Mouse (Mus musculus): ENCODE results near the gene Ccdc9b. TPM values are rescaled to one million over a fixed set of nuclear protein-coding genes. Genes with fewer than 3 reads are reported as not detected.

Ccdc9b gene
- polyA plus RNA-seq, 1 experiment from 2014 or later = 0.95 TPM

GRCm38 (mm10) chr2:118802542-118803118, 40.2 kb upstream of the Ccdc9b start:
- no peaks in the 10 kb centered on the region for H3K9me3 ChIP-seq (replicated peaks; ENCODE audit: low read length)
- 72% methylated on average over 4 of the region's 4 CpGs for WGBS
- H3K27ac ChIP-seq = no peak overlapping the region
- no peaks in the 10 kb centered on the region for H3K36me3 ChIP-seq (ENCODE audit: insufficient read depth, low read length)
- no peak for DNase-seq (ENCODE audit: low spot score)
- H3K4me1 ChIP-seq (replicated peaks; ENCODE audit: insufficient read depth, low read length) = no peaks in the 10 kb centered on the region
- no peaks in the 10 kb centered on the region for H3K27me3 ChIP-seq (ENCODE audit: insufficient read depth, low read length)
- no peak overlapping the region for H3K4me2 ChIP-seq (ENCODE audit: low read length)
- no peak overlapping the region for H3K9ac ChIP-seq (ENCODE audit: low read depth, low read length)
- no peak overlapping the region for H3K4me3 ChIP-seq (replicated peaks; ENCODE audit: low read depth, low read length)
- no peak for TF ChIP-seq CTCF (IDR thresholded peaks at IDR 0.05; ENCODE audit: low read depth)
- no peak for ATAC-seq (replicated peaks; ENCODE audit: low FRiP score, low read depth)

DNA sequence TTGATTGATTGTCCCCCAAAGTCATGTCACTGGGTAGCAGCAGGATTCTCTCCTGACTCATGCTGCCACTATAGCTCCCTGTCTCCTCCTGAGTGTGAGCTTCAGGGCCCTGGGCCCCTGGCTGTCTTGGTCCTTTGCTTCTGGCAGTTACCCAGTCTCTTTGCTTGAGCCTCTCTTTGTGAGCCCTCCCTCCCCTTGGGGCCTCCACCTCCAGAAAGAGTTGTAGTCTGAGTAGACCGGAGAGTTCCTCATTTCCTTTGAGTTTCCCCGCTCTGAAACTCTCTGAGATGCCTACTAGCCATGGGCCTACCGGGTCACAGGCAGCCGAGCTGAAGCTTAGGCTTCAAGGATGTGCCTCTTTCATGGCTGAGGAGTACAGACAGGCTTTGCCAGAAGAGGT, 31.2 kb upstream of the Ccdc9b start:
- Histone ChIP-seq H3K27me3 (ENCODE audit: insufficient read depth, low read length) (0 out of 2 replicates have a peak, but pooled peaks cover 3% of the 10 kb centered on the region), H3K27ac (no peak overlapping the region), H3K4me2 (ENCODE audit: low read length) (no peak overlapping the region), H3K9me3 (replicated peaks; ENCODE audit: low read length) (no peaks in the 10 kb centered on the region), H3K36me3 (ENCODE audit: insufficient read depth, low read length) (no peaks in the 10 kb centered on the region), H3K4me3 (replicated peaks; ENCODE audit: low read depth, low read length) (no peak overlapping the region), H3K9ac (ENCODE audit: low read depth, low read length) (no peak overlapping the region), H3K4me1 (replicated peaks; ENCODE audit: insufficient read depth, low read length) (no peaks in the 10 kb centered on the region)
- no peak for TF ChIP-seq CTCF (IDR thresholded peaks at IDR 0.05; ENCODE audit: low read depth)
- no peak for ATAC-seq (replicated peaks; ENCODE audit: low FRiP score, low read depth)
- WGBS = 80% methylated on average over 4 of the region's 4 CpGs
- DNase-seq (ENCODE audit: low spot score) = no peak

GRCm38 (mm10) chr2:118792259-118792613, 29.8 kb upstream of the Ccdc9b start:
- TF ChIP-seq CTCF (IDR thresholded peaks at IDR 0.05; ENCODE audit: low read depth) = no peak
- WGBS = 72% methylated on average over 4 of the region's 4 CpGs
- Histone ChIP-seq H3K36me3 (ENCODE audit: insufficient read depth, low read length) (no peaks in the 10 kb centered on the region), H3K27me3 (ENCODE audit: insufficient read depth, low read length) (0 out of 2 replicates have a peak, but pooled peaks cover 3% of the 10 kb centered on the region), H3K9me3 (replicated peaks; ENCODE audit: low read length) (no peaks in the 10 kb centered on the region), H3K4me2 (ENCODE audit: low read length) (no peak overlapping the region), H3K9ac (ENCODE audit: low read depth, low read length) (no peak overlapping the region), H3K4me1 (replicated peaks; ENCODE audit: insufficient read depth, low read length) (no peaks in the 10 kb centered on the region), H3K27ac (no peak overlapping the region), H3K4me3 (replicated peaks; ENCODE audit: low read depth, low read length) (no peak overlapping the region)
- ATAC-seq (replicated peaks; ENCODE audit: low FRiP score, low read depth) (no peak), DNase-seq (ENCODE audit: low spot score) (no peak)

- Histone ChIP-seq H3K4me3 (replicated peaks; ENCODE audit: low read depth, low read length) (no peak overlapping the region), H3K27me3 (ENCODE audit: insufficient read depth, low read length) (0 out of 2 replicates have a peak, but pooled peaks cover 3% of the 10 kb centered on the region), H3K36me3 (ENCODE audit: insufficient read depth, low read length) (no peaks in the 10 kb centered on the region), H3K9ac (ENCODE audit: low read depth, low read length) (no peak overlapping the region), H3K4me2 (ENCODE audit: low read length) (no peak overlapping the region), H3K9me3 (replicated peaks; ENCODE audit: low read length) (no peaks in the 10 kb centered on the region), H3K27ac (no peak overlapping the region), H3K4me1 (replicated peaks; ENCODE audit: insufficient read depth, low read length) (no peaks in the 10 kb centered on the region)
- no peak for DNase-seq (ENCODE audit: low spot score)
- no peak for TF ChIP-seq CTCF (IDR thresholded peaks at IDR 0.05; ENCODE audit: low read depth)
- no peak for ATAC-seq (replicated peaks; ENCODE audit: low FRiP score, low read depth)
- 93% methylated on average over 26 of the region's 26 CpGs for WGBS
Measured at GRCm38 (mm10) chr2:118791591-118792258, 29.3 kb upstream of the Ccdc9b start.

DNA sequence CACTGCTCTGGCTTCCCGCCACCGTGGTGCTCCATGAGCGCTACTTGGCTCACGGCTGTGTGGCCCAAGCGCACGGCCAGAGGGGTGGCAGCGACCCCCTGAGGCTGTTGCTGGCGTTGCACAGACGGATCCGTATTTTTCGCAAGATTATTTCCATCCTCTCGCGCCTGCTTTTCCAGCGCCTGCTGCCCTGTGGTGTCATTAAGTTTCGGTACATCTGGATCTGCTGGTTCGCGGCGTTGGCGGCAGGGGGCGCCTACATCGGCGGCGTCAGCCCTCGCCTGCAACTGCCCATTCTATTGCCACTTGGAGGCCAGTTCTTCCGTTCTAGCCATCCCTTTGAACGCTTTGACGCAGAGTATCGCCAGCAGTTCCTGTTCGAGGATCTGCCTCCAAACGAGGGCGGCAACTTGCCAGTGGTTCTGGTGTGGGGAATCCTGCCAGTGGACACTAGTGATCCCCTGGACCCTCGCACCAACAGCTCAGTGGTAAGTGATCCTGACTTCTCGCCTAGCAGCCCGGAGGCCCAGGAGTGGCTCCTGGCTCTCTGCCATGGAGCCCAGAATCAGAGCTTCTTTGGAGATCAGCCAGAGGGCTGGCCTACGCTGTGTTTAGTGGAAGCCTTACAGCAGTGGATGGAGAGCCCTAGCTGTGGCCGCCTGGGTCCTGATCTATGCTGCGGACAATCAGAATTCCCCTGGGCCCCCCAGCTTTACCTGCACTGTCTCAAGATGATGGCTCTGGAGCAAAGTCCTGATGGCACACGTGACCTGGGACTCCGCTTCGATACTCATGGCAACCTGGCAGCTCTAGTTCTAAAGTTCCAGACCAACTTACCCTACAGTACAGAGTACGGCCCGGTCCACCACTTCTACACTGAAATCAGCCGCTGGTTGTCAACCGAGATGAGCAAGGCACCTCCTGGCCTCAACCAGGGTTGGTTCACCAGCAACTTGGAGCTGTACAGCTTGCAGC, 28.4 kb upstream of the Ccdc9b start:
- Histone ChIP-seq H3K4me1 (replicated peaks; ENCODE audit: insufficient read depth, low read length) (no peaks in the 10 kb centered on the region), H3K4me2 (ENCODE audit: low read length) (peak overlapping the region; percentile 38), H3K9me3 (replicated peaks; ENCODE audit: low read length) (no peaks in the 10 kb centered on the region), H3K9ac (ENCODE audit: low read depth, low read length) (no peak overlapping the region), H3K4me3 (replicated peaks; ENCODE audit: low read depth, low read length) (no peak overlapping the region), H3K36me3 (ENCODE audit: insufficient read depth, low read length) (no peaks in the 10 kb centered on the region), H3K27me3 (ENCODE audit: insufficient read depth, low read length) (0 out of 2 replicates have a peak, but pooled peaks cover 2% of the 10 kb centered on the region), H3K27ac (no peak overlapping the region)
- peak; percentile 79 for TF ChIP-seq CTCF (IDR thresholded peaks at IDR 0.05; ENCODE audit: low read depth)
- 25% methylated on average over 44 of the region's 44 CpGs for WGBS
- ATAC-seq (replicated peaks; ENCODE audit: low FRiP score, low read depth) = peak; percentile 33; the same call in 1 of the 2 replicates
- peak; percentile 76 for DNase-seq (ENCODE audit: low spot score)

GRCm38 (mm10) chr2:118790221-118790550, 27.7 kb upstream of the Ccdc9b start:
- peak overlapping the region; percentile 38 for H3K4me2 ChIP-seq (ENCODE audit: low read length)
- 59% methylated on average over 12 of the region's 12 CpGs for WGBS

More at GRCm38 (mm10) chr2:118790221-118790550, 27.7 kb upstream of the Ccdc9b start:
- H3K4me3 ChIP-seq (replicated peaks; ENCODE audit: low read depth, low read length) = no peak overlapping the region
- no peaks in the 10 kb centered on the region for H3K36me3 ChIP-seq (ENCODE audit: insufficient read depth, low read length)
- no peaks in the 10 kb centered on the region for H3K4me1 ChIP-seq (replicated peaks; ENCODE audit: insufficient read depth, low read length)
- no peak overlapping the region for H3K27ac ChIP-seq
- H3K9me3 ChIP-seq (replicated peaks; ENCODE audit: low read length) = no peaks in the 10 kb centered on the region
- H3K9ac ChIP-seq (ENCODE audit: low read depth, low read length) = no peak overlapping the region
- no peak for DNase-seq (ENCODE audit: low spot score)
- ATAC-seq (replicated peaks; ENCODE audit: low FRiP score, low read depth) = 0 out of 2 replicates have a peak, but pooled peaks have one; percentile 66
- H3K27me3 ChIP-seq (ENCODE audit: insufficient read depth, low read length) = no peaks in the 10 kb centered on the region
- no peak for TF ChIP-seq CTCF (IDR thresholded peaks at IDR 0.05; ENCODE audit: low read depth)

All from kidney, postnatal 0 days (tissue).